ENCODE assay signal across 14 mouse cellular contexts in genomic region chr2:145396579-145396978, GRCm38 (mm10).
DNase-seq lines count a peak whose midpoint lies in the region; ATAC-seq lines count a peak whose summit lies in the region.
"Had no signal": no experiment of that assay in that cellular context is flagged by ENCODE, and none has a peak within 500 bp of the region (broad histone marks: within the 10 kb centered on the region; RNA-seq: fewer than 3 reads in every experiment).

No protein-coding gene starts in this region.

- WGBS in heart, embryonic 12.5 days: 37% methylated on average over 7 of the region's 7 CpGs
- WGBS in hindbrain, embryonic 15.5 days: 49% methylated on average over 7 of the region's 7 CpGs

- no peak overlapping the region for H3K9ac ChIP-seq in heart, embryonic 12.5 days
- no peak overlapping the region for H3K9ac ChIP-seq in hindbrain, embryonic 15.5 days
- H3K9ac ChIP-seq: kidney, embryonic 15.5 days; liver, embryonic 12.5 days had no signal

- H3K9me3 ChIP-seq in heart, embryonic 12.5 days (replicated peaks): no peaks in the 10 kb centered on the region
- no peaks in the 10 kb centered on the region for H3K9me3 ChIP-seq in hindbrain, embryonic 15.5 days
- H3K9me3 ChIP-seq: kidney, embryonic 15.5 days; liver, embryonic 12.5 days had no signal

- no peak overlapping the region for H3K4me3 ChIP-seq in heart, embryonic 12.5 days
- H3K4me3 ChIP-seq in hindbrain, embryonic 15.5 days: no peak overlapping the region
- H3K4me3 ChIP-seq: kidney, embryonic 15.5 days; liver, embryonic 12.5 days had no signal

- no peak for DNase-seq in heart, postnatal 36 days
- peak; percentile 32 for DNase-seq in 416B (ENCODE audit: low read depth)
- DNase-seq in embryo, embryonic 10.5 days (ENCODE audit: low spot score): peak; percentile 50
- no peak for DNase-seq in thymus, postnatal 0 days (ENCODE audit: low spot score)
- DNase-seq in adrenal gland, postnatal 4 days (ENCODE audit: low spot score in 2 of 2): no peak
- DNase-seq: right cerebral cortex, postnatal 4 days; thymus, postnatal 36 days had no signal

- no peaks in the 10 kb centered on the region for H3K27me3 ChIP-seq in heart, embryonic 12.5 days (replicated peaks)
- H3K27me3 ChIP-seq in hindbrain, embryonic 15.5 days: no peaks in the 10 kb centered on the region
- H3K27me3 ChIP-seq: kidney, embryonic 15.5 days; liver, embryonic 12.5 days had no signal

- no peak for ATAC-seq in heart, embryonic 12.5 days (ENCODE audit: insufficient number of reproducible peaks, low FRiP score)
- no peak for ATAC-seq in hindbrain, embryonic 15.5 days (ENCODE audit: low FRiP score, low read depth)
- ATAC-seq: activated CD4-positive, CD25-positive, alpha-beta regulatory T cell, adult 4 months; CD4-positive, CD25-positive, alpha-beta regulatory T cell, adult 4 months; liver, embryonic 12.5 days; lung, postnatal 0 days had no signal

- peaks cover 25% of the 10 kb centered on the region for H3K4me1 ChIP-seq in heart, embryonic 12.5 days (replicated peaks)
- H3K4me1 ChIP-seq in hindbrain, embryonic 15.5 days (replicated peaks): peaks cover 13% of the 10 kb centered on the region
- H3K4me1 ChIP-seq: kidney, embryonic 15.5 days; liver, embryonic 12.5 days had no signal

- peak overlapping the region; percentile 59 for H3K27ac ChIP-seq in heart, embryonic 12.5 days (ENCODE audit: poor library complexity, severe bottlenecking)
- peak overlapping the region; percentile 53; the same call in 1 of the 2 replicates for H3K27ac ChIP-seq in hindbrain, embryonic 15.5 days (replicated peaks)
- H3K27ac ChIP-seq: kidney, embryonic 15.5 days; liver, embryonic 12.5 days had no signal

- H3K4me2 ChIP-seq in heart, embryonic 12.5 days: no peak overlapping the region
- H3K4me2 ChIP-seq in hindbrain, embryonic 15.5 days: no peak overlapping the region
- H3K4me2 ChIP-seq: kidney, embryonic 15.5 days; liver, embryonic 12.5 days had no signal

- intact Hi-C loops in heart, postnatal 36 days (cut with DNase I): no loop called here

- H3K36me3 ChIP-seq in heart, embryonic 12.5 days: no peaks in the 10 kb centered on the region
- H3K36me3 ChIP-seq in hindbrain, embryonic 15.5 days: no peaks in the 10 kb centered on the region
- H3K36me3 ChIP-seq: kidney, embryonic 15.5 days; liver, embryonic 12.5 days had no signal

Comparison
In these comparisons a context has a peak if more than half of its experiments do, and no peak if none do; other contexts are left out.
1. DNase-seq: peak in 416B (single experiment) and embryo, embryonic 10.5 days (single experiment); none in heart, postnatal 36 days (0 of 2), thymus, postnatal 0 days (single experiment) and adrenal gland, postnatal 4 days (0 of 2).